Comparison of ENCODE assay signal across 16 mouse cellular contexts in genomic region chr19:45105591-45105990, GRCm38 (mm10). TPM values are rescaled to one million over a fixed set of nuclear protein-coding genes. Genes with fewer than 3 reads are reported as not detected.
"Had no signal": no experiment of that assay in that cellular context is flagged by ENCODE, and none has a peak within 500 bp of the region (broad histone marks: within the 10 kb centered on the region; RNA-seq: fewer than 3 reads in every experiment).

No protein-coding gene starts in this region.

- DNase-seq: liver, postnatal 0 days; lung, adult 2 months; lung, postnatal 14 days; lung, postnatal 36 days; midbrain, embryonic 14.5 days; retina, postnatal 1 day; right cerebral cortex, adult 18-20 months; right cerebral cortex, postnatal 25 days; right cerebral cortex, postnatal 4 days; spleen, adult 18-20 months; thymus, adult 18-20 months; thymus, postnatal 14 days; thymus, postnatal 36 days had no signal

- ATAC-seq: liver, postnatal 0 days; lung, postnatal 0 days; midbrain, embryonic 16.5 days had no signal

RNA-seq across cellular contexts. Expression of gene Tlx1, which starts 44.9 kb away (rescaled TPM):
- total RNA-seq: megakaryocyte progenitor cell, adult 5-6 weeks had no signal
